Mouse (Mus musculus) frontal cortex, postnatal 25 days (tissue): ENCODE results near the gene Gsdma3.

Experiments used
- DNase-seq, 2 experiments: peaks; one replicate each; pipeline ENCODE4 v3.0.0; 2022; ENCODE audit warnings: low spot score in 2 of 2

Gsdma3 gene

GRCm38 (mm10) chr11:98625611-98626410 lies at the start of gene Gsdma3, which contains the start of gene Gm12355:
Gsdma3 (plus strand) TSS chr11:98626360.
Gm12355 (minus strand) TSS chr11:98625661.
- DNase-seq = no peak

GRCm38 (mm10) chr11:98577776-98578175 lies 48.4 kb upstream of the Gsdma3 start:
- no peak for DNase-seq

GRCm38 (mm10) chr11:98580301-98581121 lies 45.6 kb upstream of the Gsdma3 start:
- no peak for DNase-seq

DNA sequence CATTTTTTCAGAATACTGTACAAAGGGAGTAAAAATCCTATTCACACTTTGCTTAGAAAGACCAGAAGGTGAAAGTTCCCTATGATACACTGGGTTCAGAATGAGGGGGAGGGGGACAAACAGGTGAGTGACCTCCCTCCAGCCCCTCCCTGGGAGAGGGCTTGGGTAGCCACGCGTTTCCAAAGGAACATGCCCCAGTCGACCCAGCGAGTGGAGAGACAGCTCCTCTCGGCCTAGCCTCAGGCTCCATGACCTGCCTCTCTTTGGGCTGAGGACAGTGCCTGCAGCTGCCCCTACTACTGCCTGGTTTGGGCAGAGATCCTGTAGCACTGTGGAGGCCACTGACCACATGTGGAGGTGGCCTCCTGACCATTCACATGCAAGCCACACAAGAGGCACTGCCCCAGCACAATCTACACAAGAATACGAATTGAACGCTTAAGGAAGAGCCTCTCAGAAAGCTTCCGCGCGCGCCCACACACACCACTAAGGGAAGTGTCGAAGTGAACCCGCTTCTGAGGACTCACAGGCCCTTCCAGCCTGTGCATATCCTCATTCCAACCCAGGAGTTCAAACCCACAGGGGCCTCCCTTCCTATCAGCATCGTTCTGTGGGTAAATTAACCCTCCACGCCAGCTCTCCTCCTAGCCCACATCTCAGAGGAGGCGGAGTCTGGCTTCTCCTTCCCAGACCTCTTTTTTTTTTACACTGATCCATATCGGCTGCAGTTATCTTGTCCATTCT lies 44.7 kb upstream of the Gsdma3 start:
- DNase-seq = no peak

- no peak for DNase-seq
Measured at GRCm38 (mm10) chr11:98582030-98582388, 44.2 kb upstream of the Gsdma3 start.

DNA sequence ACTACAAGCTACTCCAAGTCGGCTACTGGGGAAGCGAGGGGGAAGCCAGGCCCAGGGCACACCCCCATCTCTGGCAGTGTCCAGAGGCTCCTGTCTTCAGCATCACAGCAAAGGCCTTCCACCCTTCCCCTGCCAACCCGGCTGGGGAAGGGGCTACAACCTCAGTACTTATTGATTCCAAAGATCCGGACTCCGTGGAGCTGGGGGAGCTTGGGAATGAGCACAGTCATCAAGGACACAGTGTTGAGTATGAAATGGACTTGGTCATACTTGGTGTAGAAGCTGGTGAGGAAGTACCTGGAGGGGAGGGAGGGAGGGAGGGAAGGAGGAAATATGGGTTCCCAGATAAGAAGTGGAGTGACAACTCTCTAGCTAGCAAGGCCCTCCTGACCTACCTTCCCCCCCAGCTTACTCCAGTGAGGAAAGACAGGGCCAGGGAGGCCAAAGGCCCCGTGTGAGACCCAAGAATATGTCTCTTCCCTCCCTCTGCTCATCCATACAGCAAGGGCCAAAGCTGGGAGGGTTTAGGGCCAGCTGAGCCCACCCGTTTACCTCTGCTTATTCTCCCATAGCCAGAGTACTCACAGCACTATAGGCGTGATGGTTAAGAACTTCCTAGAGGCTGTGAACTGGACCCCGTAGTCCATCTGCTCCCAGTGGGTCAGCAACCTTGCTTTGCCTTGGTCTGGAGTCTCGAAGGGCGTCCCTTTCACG lies 43.5 kb upstream of the Gsdma3 start:
- no peak for DNase-seq

DNA sequence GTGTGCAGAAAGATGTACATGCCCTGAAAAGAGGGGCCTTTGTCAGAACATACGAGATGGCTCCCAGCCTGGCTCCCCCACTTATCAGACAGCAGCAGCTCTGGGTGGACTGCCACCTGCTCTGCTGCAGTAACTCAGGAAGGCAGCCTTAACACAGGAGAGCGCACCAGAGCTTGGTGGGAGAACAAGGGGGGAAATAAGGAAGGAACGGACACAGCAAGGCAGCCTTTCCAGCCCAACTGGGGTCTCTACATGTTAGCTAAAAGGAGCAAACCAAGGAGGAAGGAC lies 43.0 kb upstream of the Gsdma3 start:
- DNase-seq = no peak

GRCm38 (mm10) chr11:98583571-98583970 lies 42.6 kb upstream of the Gsdma3 start:
- DNase-seq = no peak

- no peak for DNase-seq
Measured at GRCm38 (mm10) chr11:98584146-98584545, 42.0 kb upstream of the Gsdma3 start.

DNA sequence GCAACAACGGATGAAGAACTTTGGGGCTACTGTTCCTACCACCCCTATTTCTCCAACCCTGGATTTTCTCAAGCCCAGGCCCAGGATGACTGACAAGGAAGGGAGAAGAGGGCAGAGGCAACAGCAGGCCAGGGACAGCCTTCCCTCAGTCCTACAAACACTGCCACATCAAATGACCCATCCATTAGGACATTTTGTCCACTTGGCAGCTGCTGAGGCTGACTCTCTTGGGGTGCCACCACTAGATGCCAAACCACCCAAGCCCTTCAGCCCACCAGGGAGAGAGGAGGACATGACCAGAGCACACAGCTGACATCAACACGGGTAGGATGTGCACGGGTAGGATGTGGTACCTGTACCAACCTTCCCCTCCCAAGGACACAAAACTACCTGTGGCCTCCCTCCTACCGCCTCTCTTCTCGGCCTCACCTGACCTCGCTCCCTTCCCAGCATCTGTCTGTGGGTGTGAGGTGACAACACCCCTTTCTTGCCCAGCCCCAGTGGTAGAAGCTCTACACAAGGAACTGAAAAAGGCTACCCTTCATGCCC lies 41.5 kb upstream of the Gsdma3 start:
- no peak for DNase-seq

DNA sequence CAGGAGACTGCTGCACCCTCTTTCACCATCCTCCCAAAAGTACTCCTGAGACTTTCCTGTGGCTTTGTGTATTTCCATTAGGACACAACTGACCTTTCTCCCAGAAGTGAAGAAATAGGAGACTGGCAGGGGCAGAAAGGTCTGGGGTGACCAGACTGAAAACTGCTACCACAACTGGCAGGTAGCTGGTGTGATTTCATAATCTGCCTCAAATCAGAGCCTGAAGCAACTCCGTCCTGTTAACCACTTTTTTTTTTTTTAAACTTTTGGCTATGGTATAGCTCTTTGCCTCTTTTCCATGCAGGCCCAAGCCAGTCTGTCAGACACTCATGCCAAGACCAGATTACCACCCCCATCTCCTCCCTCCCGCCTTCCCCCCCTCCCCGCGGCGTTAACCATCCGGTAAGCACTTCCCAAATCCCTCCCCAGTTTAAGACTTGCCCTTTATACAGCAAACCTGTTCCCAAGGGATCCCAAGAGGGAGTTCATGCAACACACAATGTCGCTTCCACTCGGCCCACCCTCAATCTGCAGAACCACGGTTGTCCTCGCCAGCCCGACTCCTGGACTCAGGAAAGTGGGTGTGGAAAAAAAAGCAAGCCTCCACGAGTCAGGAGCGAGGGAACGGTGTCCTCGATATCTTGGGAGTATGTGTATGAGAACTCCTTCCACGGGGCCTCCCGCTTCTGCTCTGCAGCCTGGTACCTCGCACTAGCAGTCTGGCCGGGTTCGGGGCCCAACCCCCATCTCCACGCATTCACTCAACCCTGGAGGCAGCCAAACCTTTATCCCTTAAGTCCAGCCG lies 39.9 kb upstream of the Gsdma3 start:
- no peak for DNase-seq

- peak; percentile 95 to 98 for DNase-seq
Measured at GRCm38 (mm10) chr11:98586892-98587563, 39.1 kb upstream of the Gsdma3 start, which contains the start of gene Ormdl3. Ormdl3 (minus strand) TSS chr11:98587368.

DNA sequence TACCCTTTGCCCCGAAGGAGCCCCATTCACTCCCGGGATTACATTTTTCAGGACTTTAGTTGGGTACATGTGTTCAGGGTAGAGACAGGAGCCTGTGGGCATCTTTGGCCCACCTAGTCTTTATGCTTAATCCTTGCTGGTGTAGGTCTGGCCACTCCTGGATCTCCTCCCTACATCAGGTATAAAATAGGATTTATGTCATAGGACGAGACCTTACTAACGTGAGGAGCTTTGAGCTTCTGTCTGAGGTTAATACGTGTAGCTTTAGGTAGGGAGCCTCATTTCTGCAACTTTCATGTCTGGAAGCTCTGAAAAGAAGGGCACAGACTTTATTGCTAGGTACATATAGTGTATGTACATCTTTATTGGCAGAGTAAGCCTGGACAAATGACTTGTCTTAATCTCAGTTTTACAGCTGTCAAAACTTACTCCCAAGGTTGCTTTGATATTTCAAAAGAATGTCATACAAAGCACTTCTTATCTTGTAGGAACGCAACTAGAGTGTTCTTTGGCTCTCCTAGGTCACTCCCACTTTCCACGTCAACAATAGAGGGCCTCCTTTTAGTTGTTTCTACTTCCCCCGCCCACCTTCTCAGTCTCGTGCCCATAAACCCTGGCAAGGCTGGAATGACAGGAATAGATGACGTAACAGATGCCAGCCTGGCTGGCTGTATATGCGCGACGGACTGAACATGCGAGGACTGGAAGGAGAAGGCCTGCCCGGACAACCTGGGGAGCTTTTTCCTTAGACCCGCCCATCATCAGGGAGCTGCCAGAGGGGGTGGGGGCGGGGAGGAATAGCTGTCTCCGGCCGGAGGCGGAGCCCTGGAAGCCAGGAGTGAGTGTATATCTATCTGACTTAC lies 38.2 kb upstream of the Gsdma3 start:
- peak in 1 of 2 experiments; percentile 24 for DNase-seq

- no peak for DNase-seq
Measured at GRCm38 (mm10) chr11:98588833-98589281, 37.3 kb upstream of the Gsdma3 start.

GRCm38 (mm10) chr11:98589306-98589705 lies 36.9 kb upstream of the Gsdma3 start:
- no peak for DNase-seq

- DNase-seq = no peak
Measured at GRCm38 (mm10) chr11:98590548-98591445, 35.4 kb upstream of the Gsdma3 start.

DNA sequence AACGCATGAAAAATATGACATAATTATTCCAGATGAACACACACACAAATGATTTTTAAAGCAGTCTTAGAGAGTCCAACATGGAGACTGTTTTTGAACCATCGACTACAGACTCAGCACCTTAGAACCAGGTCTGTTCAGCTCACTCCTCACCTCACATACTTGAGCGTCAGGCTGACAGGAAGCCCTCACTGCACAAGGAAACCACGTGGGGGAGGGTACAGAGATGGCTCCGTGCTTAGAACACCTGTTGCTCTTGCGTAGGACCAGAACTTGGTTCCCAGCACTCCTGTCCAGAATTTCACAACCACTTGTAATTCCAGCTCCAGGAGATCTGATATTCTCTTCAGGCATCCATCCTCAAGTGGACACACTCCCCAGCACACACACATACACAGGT lies 31.1 kb upstream of the Gsdma3 start:
- DNase-seq = no peak

GRCm38 (mm10) chr11:98595473-98595872 lies 30.7 kb upstream of the Gsdma3 start:
- no peak for DNase-seq
